Mouse (Mus musculus): ENCODE data around the gene Polr1b. TPM values are rescaled to one million over a fixed set of nuclear protein-coding genes. Genes with fewer than 3 reads are reported as not detected.

Gene Polr1b
- 10 to 100 TPM; 15.0 to 19.5 TPM for total RNA-seq (2021)
- long read RNA-seq, transcript Polr1b-202 (15 exons, 3,998 nt): major isoform, 15 of 17 reads
- long read RNA-seq, partial matches to known transcripts: 0 of 17 reads
- long read RNA-seq, other reads (novel, unspliced or antisense): 2 of 17 reads

DNA sequence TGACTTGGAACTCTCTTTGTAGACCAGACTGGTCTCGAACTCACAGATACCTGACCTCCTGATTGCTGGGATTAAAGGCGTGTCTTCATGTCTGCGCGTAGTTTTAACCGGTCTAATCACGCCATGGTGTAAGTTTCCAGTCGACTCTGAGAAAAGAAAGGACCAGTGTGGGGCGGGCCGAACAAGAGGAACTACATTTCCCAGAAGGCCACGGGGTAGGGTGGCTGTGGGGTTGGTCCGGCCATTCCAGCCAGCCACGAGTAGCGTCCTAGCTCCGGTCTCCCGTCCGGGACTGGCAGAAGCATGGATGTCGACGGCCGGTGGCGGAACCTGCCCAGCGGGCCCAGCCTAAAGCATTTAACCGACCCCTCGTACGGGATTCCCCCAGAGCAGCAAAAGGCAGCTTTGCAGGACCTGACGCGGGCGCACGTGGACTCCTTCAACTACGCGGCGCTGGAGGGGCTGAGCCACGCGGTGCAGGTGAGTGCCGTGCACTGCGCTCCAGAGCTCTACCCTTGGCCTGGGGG, at the start of gene Polr1b:
Polr1b (plus strand) TSS at position 212 of the 527 bp plus-strand sequence.
- DNase-seq (ENCODE audit: low spot score in 2 of 2): peak; percentile 93 to 95

DNA sequence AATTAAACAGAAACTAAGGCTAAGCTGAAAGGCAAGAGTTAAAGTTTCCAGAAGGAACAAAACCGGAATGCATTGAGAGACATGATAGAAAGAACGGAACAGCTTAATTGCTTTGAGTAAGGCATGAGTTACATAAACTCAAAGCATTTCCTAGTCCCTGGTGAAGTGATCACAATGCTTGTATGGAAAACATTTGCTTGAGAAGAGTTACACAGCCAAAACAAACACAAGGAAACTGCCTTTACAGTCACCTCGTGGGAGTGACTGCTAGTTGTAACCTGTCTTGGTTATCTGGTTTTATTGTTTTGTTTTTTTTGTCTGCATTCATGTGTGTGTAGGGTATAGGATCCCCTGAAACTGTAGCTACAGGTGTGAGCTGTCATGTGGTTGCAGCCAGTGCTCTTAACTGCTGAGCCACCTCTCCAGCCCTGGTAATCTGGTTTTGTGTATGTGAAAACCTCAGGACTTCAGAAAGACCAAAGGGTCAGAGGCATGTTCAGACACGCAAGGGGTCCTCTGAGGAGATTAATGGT, 48.3 kb upstream of the Polr1b start:
- no peak for DNase-seq (ENCODE audit: low spot score in 2 of 2)

DNA sequence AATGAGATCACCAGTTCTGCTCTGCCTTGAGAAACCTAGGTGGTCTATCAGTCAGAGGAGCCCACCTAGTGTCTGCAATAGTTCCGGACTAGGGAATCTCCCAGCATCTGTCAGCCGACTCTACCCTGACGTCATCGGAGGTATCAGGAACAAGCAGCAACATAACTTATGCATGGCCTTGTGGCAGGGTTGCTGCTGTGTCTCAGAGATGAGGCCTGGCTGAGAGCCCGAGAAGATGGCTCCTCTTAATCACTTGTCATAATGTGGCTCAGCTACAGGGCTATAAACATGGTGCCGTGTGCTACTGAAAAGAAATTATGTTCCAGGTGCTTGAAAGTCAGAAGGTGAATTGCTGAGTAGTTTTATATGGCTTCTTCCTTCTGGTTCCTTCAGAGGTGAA, 45.1 kb upstream of the Polr1b start:
- no peak for DNase-seq (ENCODE audit: low spot score in 2 of 2)

DNA sequence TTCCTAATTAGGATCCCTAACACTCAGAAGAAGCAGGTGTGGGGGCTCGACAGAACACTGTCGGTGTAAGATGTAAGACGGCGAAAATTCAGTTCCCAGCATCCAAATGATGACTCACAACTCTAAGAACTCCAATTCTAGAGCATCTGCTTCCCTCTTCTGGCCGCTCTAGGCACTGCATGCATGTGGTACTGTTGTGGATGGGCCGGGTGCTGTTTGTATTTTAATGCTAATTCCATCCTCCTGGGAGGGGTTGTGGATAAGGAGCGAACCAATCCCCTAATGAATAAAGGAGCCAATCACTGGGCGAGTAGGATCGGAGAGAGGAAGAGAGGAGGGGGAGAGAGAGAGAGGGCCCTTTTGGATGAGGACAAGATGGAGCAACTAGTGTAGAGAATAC, 44.2 kb upstream of the Polr1b start:
- DNase-seq (ENCODE audit: low spot score in 2 of 2): no peak

DNA sequence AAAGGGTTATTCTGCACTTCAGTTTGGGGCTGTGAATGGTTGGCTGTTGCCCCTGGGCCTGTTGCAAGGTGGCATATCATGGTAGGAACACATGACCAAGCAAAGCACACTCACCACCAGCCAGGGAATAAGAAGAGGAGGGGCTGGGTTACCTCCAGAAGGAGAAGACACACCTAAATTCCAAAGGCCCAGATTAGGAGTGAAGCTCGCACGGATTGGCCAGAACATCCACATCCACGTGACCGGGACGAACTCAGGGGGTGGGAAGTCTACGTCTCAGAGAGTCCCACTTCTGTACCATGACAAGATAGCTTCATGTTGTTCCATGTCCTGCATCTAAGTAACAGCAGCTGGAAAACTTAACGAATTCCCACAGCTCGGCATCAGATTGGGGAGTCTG, 43.5 kb upstream of the Polr1b start:
- no peak for DNase-seq (ENCODE audit: low spot score in 2 of 2)

DNA sequence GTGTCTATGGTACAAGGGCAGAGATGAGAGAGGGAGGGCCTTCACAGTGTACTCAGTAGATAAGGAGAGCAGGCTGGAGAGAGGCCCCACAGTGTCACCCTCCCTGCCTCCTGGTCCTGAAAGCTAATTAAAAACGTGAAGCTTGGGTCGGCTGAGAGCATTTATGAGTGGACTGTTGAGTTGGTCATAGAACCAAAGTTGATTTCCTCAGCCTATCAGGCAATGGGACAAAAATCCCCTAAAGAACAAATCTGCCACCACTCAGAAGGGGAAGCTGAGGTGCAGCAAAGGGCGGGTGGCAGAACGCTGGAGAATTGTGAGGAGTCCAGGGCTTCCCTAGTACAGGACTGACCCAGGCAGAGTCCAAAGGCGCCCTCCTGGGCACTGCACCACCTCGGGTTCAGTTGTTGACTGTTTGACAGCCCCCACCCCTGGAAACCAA, 42.9 kb upstream of the Polr1b start:
- DNase-seq (ENCODE audit: low spot score in 2 of 2): no peak

DNA sequence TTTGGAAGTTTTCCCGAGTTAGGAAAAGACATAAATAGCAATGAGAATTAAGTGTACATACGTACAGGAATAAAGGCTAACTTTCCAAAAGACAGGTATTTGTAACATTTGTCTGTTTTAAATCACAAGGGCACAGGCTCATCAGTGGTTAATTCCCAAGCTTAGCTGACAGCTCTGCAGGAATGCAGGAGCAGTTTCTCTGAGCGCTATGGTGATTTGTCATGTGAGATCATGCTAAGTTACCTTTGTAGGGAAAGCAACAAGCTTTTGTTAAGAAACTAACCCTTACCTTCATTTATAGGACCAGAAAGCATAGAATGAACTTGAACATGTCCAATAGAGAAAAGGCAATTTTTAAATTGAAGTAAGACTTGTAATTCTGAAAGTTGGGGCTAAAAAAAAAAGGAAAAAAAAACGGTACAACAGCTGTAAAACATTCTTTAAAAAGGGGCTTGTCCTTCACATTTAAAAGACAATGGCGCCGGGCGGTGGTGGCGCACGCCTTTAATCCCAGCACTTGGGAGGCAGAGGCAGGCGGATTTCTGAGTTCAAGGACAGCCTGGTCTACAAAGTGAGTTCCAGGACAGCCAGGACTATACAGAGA, 39.2 kb upstream of the Polr1b start:
- no peak for DNase-seq (ENCODE audit: low spot score in 2 of 2)

DNA sequence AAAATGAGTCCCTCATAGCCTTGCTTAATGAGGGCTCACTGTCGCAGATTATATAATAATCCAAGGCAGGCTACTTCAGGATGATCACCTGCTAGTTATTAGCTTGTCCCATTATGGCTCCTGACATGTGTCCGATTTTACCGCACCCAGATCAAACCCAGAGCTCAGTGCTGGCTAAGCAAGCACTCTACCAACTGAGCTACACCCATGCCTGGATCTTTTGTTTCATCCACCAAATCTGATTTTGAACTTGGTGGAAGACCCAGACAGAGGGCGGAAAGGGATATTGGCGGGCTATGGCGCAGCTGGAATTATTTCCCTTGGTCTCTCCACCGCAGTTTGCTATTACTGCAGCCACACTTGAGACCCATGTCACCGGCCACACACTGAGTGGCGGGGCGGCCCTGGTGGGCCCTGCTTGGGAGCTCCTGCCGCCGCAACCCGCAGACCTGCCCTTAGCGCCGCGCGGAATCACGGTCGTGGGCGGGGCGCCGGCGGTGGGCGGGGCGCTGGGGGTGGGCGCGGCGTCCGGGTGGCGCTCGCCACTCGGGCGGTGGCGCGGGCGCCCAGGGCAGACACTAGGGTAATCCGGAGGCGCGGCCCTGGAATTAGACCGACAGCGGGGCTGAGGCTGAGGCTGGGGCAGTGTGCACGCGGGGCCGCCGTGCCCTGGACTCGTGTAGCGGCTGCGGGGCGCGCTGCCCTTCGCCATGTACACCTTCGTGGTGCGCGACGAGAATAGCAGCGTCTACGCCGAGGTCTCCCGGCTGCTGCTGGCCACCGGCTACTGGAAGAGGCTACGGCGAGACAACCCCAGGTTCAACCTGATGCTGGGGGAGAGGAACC, 35.1 kb upstream of the Polr1b start, which contains the start of gene Ttl:
Ttl (plus strand) TSS at position 506 of the 846 bp plus-strand sequence.
- DNase-seq (ENCODE audit: low spot score in 2 of 2): peak; percentile 57 to 78

DNA sequence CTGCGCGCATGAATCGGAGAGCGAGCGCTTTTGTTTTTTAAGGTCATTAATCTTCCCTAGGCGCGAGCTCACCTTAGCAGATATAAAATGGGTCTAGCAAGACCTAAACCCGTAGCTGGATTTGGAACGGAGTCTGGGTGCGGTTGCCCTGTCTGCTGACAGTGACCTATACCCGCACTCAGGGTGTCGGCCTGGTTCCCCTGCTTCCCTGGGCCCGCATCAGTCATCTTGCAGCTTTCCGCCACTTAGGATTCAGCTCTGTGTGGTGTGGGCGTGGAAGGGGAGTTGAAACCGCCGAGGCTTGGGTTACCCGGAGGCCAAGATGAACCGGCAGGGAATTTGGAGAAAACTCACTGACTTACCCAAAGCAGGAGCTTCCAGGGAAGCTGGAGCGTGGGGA, 34.5 kb upstream of the Polr1b start:
- DNase-seq (ENCODE audit: low spot score in 2 of 2): peak; percentile 43 to 52

DNA sequence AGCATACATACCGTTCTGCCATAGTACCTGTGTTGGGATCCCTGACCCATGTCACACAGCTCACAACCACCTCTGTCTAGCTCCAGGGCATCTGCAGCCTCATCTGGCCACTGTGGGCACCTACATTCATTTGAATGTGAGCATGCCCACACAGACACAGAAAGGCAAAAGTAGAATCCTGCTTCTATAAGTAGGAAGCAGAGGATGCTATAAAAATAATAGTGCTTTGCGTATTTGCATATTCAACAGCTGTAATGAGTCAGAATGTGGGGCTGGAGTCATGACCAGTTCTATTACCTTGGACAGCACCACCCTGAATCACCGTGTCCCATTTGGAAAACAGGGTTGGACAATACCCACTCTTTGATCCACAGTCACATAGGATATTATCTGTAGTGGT, 30.5 kb upstream of the Polr1b start:
- no peak for DNase-seq (ENCODE audit: low spot score in 2 of 2)

DNA sequence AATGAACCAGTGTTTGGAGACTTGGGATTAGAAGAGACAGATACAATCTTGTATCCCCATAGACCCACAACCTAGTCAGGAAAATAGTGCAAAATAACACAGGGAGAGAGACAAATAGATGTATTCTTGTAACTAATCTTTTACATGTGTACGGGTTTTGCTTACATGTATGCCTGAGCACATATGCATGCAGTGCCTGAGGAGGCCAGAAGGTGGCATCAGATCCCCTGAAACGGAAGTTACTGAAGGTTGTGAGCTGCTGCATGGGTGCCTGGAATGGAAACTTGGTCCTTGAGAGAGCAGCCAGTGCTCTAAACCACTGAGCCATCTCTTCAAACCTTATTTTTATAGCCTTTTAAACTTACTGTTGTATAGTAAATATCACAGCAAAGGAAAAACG, 22.5 kb upstream of the Polr1b start:
- DNase-seq (ENCODE audit: low spot score in 2 of 2): no peak

DNA sequence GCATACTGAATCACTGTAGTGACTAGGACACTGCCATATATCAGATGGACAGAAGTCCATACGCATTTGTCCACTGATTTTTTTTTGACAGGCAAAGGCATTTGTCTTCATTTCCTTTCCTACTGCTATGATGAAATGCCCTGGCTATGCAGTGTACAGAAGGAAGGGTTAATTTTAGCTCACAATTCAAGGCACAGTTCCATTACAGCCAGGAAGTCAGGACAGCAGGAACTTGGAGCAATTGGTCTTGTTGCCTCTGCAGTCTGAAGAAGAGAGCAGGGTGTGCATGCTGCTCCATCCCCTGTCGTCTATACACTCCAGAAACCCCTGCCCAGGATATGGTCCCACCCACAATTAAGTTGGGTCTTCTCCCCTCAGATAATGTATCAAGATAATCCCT, 21.6 kb upstream of the Polr1b start:
- no peak for DNase-seq (ENCODE audit: low spot score in 2 of 2)

DNA sequence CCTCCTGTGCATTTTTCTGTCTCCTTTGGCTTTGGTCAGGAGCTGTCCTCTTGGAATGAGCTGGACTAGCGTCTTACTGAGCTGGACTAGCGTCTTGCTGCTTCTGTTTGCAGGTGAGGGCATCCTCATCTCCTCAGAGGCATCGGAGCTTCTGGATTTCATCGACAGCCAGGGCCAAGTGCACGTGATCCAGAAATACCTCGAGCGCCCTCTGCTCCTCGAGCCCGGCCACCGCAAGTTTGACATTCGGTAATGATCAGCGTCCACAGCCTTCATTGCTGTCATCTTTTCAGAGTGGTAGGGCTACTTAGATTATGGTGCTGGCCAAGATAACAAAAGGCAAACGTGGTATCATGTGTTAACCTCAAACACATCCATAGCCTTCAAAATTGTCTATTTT, 19.7 kb upstream of the Polr1b start:
- DNase-seq (ENCODE audit: low spot score in 2 of 2): no peak

DNA sequence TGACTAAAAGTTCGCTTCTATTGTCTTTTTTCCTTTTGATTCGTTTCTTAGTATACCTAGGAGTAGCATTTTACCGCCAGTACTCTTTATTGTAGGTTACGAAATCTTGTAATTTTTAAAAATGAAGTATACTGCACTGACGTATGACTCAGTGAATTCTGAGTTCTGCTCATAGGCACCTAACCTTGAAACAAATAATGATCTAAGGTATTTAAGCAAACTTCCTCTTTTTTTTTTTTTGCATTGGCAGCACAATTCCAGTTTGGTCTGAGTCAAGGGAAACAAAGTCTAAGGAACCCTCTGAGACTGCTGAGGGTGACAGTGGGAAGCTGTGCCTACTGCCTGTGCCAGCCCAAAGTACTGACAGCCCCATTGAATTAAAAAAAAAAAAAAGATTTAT, 17.3 kb upstream of the Polr1b start:
- no peak for DNase-seq (ENCODE audit: low spot score in 2 of 2)

DNA sequence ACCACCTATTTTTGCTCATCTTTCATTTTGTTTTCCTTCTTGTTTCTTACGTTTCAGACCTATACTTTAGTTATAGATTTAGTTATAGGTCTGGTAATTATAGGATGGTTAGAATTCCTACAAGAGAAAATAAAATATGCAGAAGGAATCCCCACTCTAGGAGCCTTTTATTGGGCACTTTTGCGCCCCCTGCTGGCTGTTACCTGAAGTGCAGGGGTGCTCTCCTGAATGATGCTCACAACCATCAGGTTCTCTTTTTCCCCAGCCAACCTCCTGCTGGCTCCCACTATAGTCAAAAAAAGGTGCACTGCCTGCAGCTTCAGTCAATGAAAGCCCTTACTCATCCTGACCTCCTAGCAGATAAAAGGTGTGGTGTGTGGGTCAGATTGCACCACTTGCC, 15.8 kb upstream of the Polr1b start:
- peak in 1 of 2 experiments; percentile 31 for DNase-seq (ENCODE audit: low spot score in 2 of 2)

DNA sequence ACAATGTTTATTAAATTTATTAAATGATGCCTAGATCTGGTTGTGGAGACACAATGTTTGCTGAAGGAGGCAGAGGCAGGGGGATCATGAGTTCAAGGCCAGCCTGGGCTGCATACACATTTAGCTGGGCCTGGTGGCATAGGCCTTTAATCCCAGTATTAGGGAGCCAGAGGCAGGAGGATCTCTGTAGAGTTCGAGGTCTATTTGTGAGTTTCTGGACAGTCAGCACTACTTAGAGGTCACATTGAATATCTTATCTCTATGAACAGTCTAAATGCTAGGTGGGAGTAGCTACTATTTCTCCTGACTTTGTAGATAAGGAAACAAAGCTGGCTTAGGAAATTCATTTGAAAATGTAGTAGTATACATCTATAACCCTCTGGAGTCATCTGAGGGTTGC, 13.3 kb upstream of the Polr1b start:
- no peak for DNase-seq (ENCODE audit: low spot score in 2 of 2)

DNA sequence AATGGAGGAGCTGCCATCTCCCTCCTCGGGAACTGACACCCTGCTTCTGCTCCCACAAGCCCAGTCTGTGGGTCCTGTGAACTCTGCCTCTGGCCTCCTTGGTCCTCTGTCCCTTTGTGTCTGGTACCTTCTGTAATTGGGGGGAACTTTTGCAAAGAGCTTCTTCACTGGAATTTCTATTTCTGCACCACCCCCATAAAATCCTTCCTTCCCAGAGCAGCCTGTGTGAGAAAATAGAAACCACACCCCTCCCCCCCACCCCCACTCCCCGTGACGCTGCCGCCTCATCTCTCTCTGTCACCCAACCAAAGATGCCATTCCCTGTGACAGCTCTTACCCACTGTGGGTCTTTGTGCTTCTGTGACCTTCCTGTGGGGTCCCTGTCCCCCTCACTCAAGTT, 10.4 kb upstream of the Polr1b start:
- no peak for DNase-seq (ENCODE audit: low spot score in 2 of 2)

DNA sequence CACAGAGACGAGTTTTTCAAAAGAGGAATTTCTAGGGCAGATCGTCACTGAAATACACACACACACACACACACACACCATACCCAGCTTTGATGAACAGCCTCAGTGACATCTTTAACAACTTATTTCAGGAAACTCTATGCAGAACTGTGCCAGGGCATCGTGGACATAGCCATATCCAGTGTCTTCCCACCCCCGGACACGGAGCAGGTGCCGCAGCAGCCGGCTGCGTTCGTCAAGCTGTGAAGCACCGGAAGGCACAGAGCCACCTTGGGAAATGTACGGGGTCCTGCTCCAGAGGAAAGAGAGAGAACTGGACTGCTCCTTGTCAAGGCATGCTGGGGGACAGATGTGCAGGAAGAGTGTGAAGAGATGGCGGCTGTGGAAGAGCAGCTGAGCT, 8.0 kb upstream of the Polr1b start:
- DNase-seq (ENCODE audit: low spot score in 2 of 2): no peak

DNA sequence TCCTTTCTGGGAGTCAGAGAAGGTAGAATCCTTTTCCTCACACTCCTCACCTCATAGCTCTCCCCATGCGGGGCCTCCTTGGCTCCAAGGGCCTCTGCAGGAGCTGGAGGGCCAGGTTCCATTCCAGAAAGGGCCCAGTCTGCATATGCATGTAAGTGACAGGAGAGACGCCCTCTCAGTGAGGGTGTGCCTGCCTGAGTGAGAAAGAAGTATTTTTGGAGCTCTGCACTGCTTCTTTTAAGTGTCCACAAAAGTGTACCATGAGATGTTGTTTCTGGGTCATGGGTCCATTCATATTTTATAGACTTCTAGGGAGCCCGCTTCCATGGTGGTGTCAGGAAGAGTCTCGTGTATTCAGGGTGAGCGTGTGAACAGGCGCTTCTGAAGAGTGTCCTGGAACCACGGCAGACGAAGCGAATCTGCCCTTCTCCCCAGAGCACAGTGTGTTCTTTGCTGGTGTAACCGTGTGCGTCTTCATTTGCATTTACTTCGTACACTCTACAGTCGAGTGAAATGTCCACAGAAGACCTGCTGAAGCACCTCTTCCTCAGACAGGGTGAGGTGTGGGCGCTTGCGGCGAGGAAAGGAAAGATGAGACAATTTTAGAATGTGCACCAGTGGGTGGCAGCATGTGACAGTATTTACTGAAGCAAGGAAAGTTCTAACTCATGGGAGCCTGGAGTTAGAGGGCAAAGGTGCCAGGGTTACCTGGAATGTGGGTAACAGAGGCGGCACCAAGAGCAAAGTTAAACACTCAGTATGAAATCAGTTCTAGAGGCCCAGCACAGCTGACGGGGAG, 6.7 kb upstream of the Polr1b start:
- peak in 1 of 2 experiments; percentile 37 for DNase-seq (ENCODE audit: low spot score in 2 of 2)

DNA sequence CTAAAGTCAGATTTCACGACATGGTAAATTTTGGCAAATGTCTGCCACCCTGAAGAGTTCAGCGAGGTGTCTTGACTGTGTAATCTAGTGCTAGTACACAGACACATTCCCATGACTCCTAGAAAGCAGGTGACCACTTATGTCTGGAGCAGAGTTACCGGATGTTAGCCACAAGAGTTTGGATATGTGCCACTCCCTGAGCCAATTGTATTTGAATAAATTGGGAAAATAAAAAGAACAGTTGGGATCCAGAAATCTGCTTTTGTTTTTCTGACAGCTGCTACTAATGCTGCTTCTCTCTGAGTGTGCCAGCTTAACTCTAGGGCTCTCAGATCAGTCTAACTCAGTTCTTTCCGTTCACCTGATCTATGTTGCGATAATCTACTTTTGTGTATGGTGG, 12.1 kb downstream of the Polr1b start:
- DNase-seq (ENCODE audit: low spot score in 2 of 2): peak in 1 of 2 experiments; percentile 71

DNA sequence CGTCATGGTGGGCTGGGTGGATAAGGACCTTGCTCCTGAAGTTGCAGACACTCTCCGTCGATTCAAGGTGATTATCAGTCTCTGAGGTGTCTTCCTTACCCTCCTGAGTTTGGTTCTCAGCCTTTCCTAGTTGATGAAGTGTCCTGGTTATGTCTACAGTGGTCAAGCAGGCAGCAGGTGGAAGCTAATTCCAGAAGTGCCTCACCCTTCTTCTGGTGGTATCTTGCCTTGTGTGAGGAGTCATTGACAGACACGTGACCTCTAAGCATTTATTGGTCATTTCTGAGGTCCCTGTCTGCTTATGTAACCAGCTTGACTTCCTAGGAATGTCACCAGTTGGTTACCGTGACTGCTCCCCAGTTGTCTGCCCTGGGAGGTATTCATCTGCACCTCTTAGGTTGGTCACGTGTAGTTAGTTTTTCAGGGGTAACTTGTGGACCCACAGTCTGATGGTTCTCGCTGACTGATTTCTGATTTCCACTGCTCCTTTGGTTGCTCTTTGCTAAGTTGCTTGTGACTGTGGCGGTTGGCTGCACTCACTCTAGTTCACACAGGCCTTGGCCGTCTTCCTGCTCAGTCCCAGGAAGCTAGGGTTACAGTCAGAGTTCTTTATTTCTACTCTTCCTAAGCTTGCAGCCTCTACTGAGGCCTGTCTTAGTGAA, 15.0 kb downstream of the Polr1b start:
- no peak for DNase-seq (ENCODE audit: low spot score in 2 of 2)

Data from layer of hippocampus, adult 18-20 months (tissue).